Mouse (Mus musculus): ENCODE measurements around the gene Atg2b.

DNA sequence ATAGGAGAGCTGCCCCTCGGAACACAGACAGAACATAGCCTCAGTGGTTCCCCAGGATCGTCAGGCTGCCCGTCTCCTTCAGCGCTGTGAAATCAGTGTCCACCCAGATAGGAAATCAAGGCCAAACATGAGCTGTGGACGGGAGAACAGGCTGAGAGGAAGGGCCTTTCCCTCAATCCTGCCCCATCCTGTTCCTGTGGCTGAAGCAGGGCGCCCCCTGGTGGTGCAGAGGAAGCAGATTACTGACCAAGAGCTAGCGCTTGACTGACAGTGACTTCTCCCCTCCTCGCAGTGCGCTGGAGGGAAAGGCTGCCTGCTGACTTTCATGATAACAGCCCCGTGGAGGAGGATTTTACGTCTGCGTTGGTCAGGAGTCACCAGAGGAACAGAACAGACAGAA lies 100.2 kb downstream of the Atg2b start:
- TF ChIP-seq CTCF (IDR thresholded peaks at IDR 0.05; ENCODE audit: low read depth, low read length) (peak; percentile 98), POLR2A (IDR thresholded peaks at IDR 0.05; ENCODE audit: insufficient read depth, low read length) (no peak), EP300 (IDR thresholded peaks at IDR 0.05; ENCODE audit: insufficient read depth, low read depth, low read length) (no peak)
